Mouse (Mus musculus) cerebellum, adult 9-11 months (tissue): Measurements from ENCODE around the gene Rps6ka6.
A peak's percentile ranks its signal among the peaks of the same experiment; 100 is the strongest.

Experiments used
- DNase-seq: peaks from one replicate; pipeline ENCODE4 v3.0.0; 2022

Gene Rps6ka6

GRCm38 (mm10) chrX:111537859-111538258 lies at the start of gene Rps6ka6:
Gene Rps6ka6 (minus strand): TSS chrX:111537959.
- no peak for DNase-seq

GRCm38 (mm10) chrX:111577044-111577443 lies 39.3 kb upstream of the Rps6ka6 start:
- DNase-seq: no peak

GRCm38 (mm10) chrX:111518206-111518605 lies 19.6 kb downstream of the Rps6ka6 start:
- DNase-seq: no peak

- no peak for DNase-seq
Measured at GRCm38 (mm10) chrX:111463565-111464093, 74.1 kb downstream of the Rps6ka6 start.

GRCm38 (mm10) chrX:111462833-111463564 lies 74.8 kb downstream of the Rps6ka6 start:
- peak; percentile 68 for DNase-seq

- no peak for DNase-seq
Measured at GRCm38 (mm10) chrX:111462495-111462832, 75.3 kb downstream of the Rps6ka6 start.

- peak; percentile 2 for DNase-seq
Measured at GRCm38 (mm10) chrX:111462092-111462491, 75.7 kb downstream of the Rps6ka6 start.

GRCm38 (mm10) chrX:111460166-111460565 lies 77.6 kb downstream of the Rps6ka6 start:
- DNase-seq: no peak

- no peak for DNase-seq
Measured at GRCm38 (mm10) chrX:111436571-111436970, 101.2 kb downstream of the Rps6ka6 start.

GRCm38 (mm10) chrX:111414775-111415174 lies 123.0 kb downstream of the Rps6ka6 start:
- DNase-seq: no peak

GRCm38 (mm10) chrX:111404816-111405215 lies 132.9 kb downstream of the Rps6ka6 start:
- DNase-seq: no peak

- DNase-seq: no peak
Measured at GRCm38 (mm10) chrX:111377020-111377419, 160.7 kb downstream of the Rps6ka6 start.

GRCm38 (mm10) chrX:111374177-111374576 lies 163.6 kb downstream of the Rps6ka6 start:
- DNase-seq: no peak
